Mouse (Mus musculus) MEL (cell line): ENCODE results near the gene Thada.

Source experiments
- BHLHE40 ChIP-seq: IDR thresholded peaks from 2 replicates; pipeline ENCODE4 v1.6.1; 2012; ENCODE audit warnings: low read depth, mild to moderate bottlenecking, inconsistent platforms, low read length, improper control_type of control experiment, borderline replicate concordance
- CTCF ChIP-seq, 3 experiments: IDR thresholded peaks in 2 of 3; conservative IDR thresholded peaks in 1 of 3; 2 replicates each; pipeline ENCODE4 v1.5.1; 2011 to 2012; ENCODE audit warnings: low read length in 3 of 3, low read depth in 2 of 3, mild to moderate bottlenecking in 2 of 3, improper control_type of control experiment in 1 of 3, inconsistent platforms in 1 of 3, mixed read lengths in 1 of 3, moderate library complexity in 1 of 3; ENCODE audit not compliant: control insufficient read depth in 1 of 3, insufficient read depth in 1 of 3, poor library complexity in 1 of 3, severe bottlenecking in 1 of 3
- MAX ChIP-seq: IDR thresholded peaks from 2 replicates; pipeline ENCODE4 v1.6.1; 2011; ENCODE audit warnings: low read length, improper control_type of control experiment
- POLR2A ChIP-seq, 2 experiments: IDR thresholded peaks; 2 replicates each; pipeline ENCODE4 v1.6.1; 2011 to 2012; ENCODE audit warnings: low read length in 2 of 2, mild to moderate bottlenecking in 2 of 2, control low read depth in 1 of 2, improper control_type of control experiment in 1 of 2, low read depth in 1 of 2, moderate library complexity in 1 of 2; ENCODE audit not compliant: control insufficient read depth in 1 of 2, insufficient read depth in 1 of 2, poor library complexity in 1 of 2
- POLR2AphosphoS5 ChIP-seq: IDR thresholded peaks from 2 replicates; pipeline ENCODE4 v1.6.1; 2012; ENCODE audit warnings: low read depth, borderline replicate concordance, mild to moderate bottlenecking, inconsistent platforms, low read length, moderate library complexity, mixed read lengths
- SMC3 ChIP-seq: IDR thresholded peaks from 2 replicates; pipeline ENCODE4 v1.6.1; 2011; ENCODE audit warnings: low read depth, low read length, improper control_type of control experiment
- TAL1 ChIP-seq: IDR thresholded peaks from 2 replicates; pipeline ENCODE4 v1.6.1; 2012; ENCODE audit warnings: mild to moderate bottlenecking, inconsistent platforms, low read length, moderate library complexity, mixed read lengths
- USF1 ChIP-seq: IDR thresholded peaks from 2 replicates; pipeline ENCODE4 v1.6.1; 2014; ENCODE audit warnings: low read depth, mild to moderate bottlenecking, inconsistent platforms, low read length, improper control_type of control experiment, moderate library complexity

DNA sequence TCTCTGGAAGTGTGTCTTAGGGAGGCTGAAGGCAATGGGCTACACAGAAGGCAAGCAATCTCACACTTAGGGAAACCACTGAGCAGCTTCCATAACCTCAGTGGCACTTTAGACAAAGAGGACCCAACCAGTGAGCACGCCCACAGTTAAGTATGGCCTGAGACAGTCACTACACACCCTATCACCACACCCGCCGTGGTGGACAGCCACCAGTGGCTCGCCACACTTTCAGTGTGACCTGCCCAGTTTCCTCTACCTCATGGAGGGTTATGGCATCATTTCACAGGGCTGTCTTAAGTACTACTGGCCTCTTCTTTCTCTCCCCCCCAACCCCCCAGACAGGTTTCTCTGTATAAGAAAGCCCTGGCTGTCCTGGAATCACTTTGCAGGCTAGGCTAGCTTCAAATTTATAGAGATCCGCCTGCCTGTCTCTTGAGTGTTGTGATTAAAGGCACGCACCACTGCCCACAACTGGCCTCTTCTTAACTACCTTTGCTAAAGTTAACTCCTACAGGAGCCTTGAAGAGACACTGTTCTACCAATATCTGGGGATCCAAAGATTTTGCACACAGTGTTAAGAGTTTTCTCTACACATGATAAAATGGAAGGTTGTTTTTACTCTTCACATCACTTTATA is 194.3 kb downstream of the Thada start:
- no peak for TF ChIP-seq POLR2A (IDR thresholded peaks at IDR 0.05; ENCODE audit: control insufficient read depth in 1 of 2, insufficient read depth in 1 of 2, low read depth in 1 of 2, low read length in 2 of 2, poor library complexity in 1 of 2)
- no peak for TF ChIP-seq TAL1
- no peak for TF ChIP-seq POLR2AphosphoS5
- no peak for TF ChIP-seq BHLHE40
- no peak for TF ChIP-seq MAX
- no peak for TF ChIP-seq CTCF (IDR thresholded peaks at IDR 0.05 in 2 of 3, conservative IDR thresholded peaks at IDR 0.05 in 1 of 3; ENCODE audit: control insufficient read depth in 1 of 3, insufficient read depth in 1 of 3, low read depth in 2 of 3, low read length in 3 of 3, poor library complexity in 1 of 3, severe bottlenecking in 1 of 3)
- TF ChIP-seq USF1: no peak
- no peak for TF ChIP-seq SMC3
